Mouse (Mus musculus) layer of hippocampus, postnatal 25 days (tissue): ENCODE data around the gene Krtap1-3. TPM values are rescaled to one million over a fixed set of nuclear protein-coding genes. Genes with fewer than 3 reads are reported as not detected.

Experiments
- DNase-seq, 2 experiments: peaks; one replicate each; pipeline ENCODE4 v3.0.0; 2022; ENCODE audit warnings: mixed read lengths in 2 of 2, low spot score in 1 of 2; ENCODE audit errors: extremely low spot score in 1 of 2
- total RNA-seq, 2 experiments: library from RNA; stranded (reverse); gene quantifications; 2 replicates each; pipeline ENCODE4 v1.2.3; 2021

Gene Krtap1-3
- total RNA-seq, 2 experiments from 2014 or later = not detected

GRCm38 (mm10) chr11:99562580-99562979, 28.6 kb downstream of the Krtap1-3 start:
- no peak for DNase-seq

GRCm38 (mm10) chr11:99559366-99559765, 31.8 kb downstream of the Krtap1-3 start, which contains the start of gene Gm11939:
Gene Gm11939, minus strand, starts transcription at chr11:99559466.
- no peak for DNase-seq

GRCm38 (mm10) chr11:99557976-99558745, 33.0 kb downstream of the Krtap1-3 start:
- DNase-seq = no peak

- no peak for DNase-seq
Observed at GRCm38 (mm10) chr11:99556753-99557152, 34.4 kb downstream of the Krtap1-3 start, which contains the start of gene Krtap3-2. Gene Krtap3-2, minus strand, starts transcription at chr11:99556853.

GRCm38 (mm10) chr11:99556195-99556594, 34.9 kb downstream of the Krtap1-3 start:
- DNase-seq = no peak

GRCm38 (mm10) chr11:99550765-99551164, 40.4 kb downstream of the Krtap1-3 start, which contains the start of gene Krtap3-3:
Gene Krtap3-3, minus strand, starts transcription at chr11:99550865.
- DNase-seq = no peak

GRCm38 (mm10) chr11:99547892-99548291, 43.2 kb downstream of the Krtap1-3 start:
- DNase-seq = no peak

Other genes with a start within 250 kb of the Krtap1-3 start
- not detected for gene Krt27, start 240.2 kb downstream of the Krtap1-3 start, total RNA-seq
- under 1 TPM; 0.21 to 0.49 TPM for gene Krt28, start 216.4 kb downstream of the Krtap1-3 start, total RNA-seq
- 10 to 100 TPM; 12.6 to 15.7 TPM for gene Krt10, start 202.0 kb downstream of the Krtap1-3 start, total RNA-seq
- gene Krt12, start 169.1 kb downstream of the Krtap1-3 start, total RNA-seq = 1 to 10 TPM in 1 of 2 experiments, under 1 TPM in 1; 0.89 to 1.4 TPM
- gene Krt20, start 153.2 kb downstream of the Krtap1-3 start, total RNA-seq = not detected
- gene Krt23, start 98.2 kb downstream of the Krtap1-3 start, total RNA-seq = not detected
- not detected for gene Krt39, start 70.0 kb downstream of the Krtap1-3 start, total RNA-seq
- gene Krt40, start 48.2 kb downstream of the Krtap1-3 start, total RNA-seq = not detected
- gene Krtap3-3, start 40.5 kb downstream of the Krtap1-3 start, total RNA-seq = not detected
- gene Krtap3-2, start 34.5 kb downstream of the Krtap1-3 start, total RNA-seq = not detected
- gene Gm11939, start 31.9 kb downstream of the Krtap1-3 start, total RNA-seq = not detected
- not detected for gene Krtap3-1, start 24.7 kb downstream of the Krtap1-3 start, total RNA-seq
- gene Krtap1-5, start 10.3 kb downstream of the Krtap1-3 start, total RNA-seq = not detected
- not detected for gene Krtap1-4, start 7.7 kb downstream of the Krtap1-3 start, total RNA-seq
- not detected for gene Krtap9-3, start 6.8 kb upstream of the Krtap1-3 start, total RNA-seq
- not detected for gene Gm11938, start 12.0 kb upstream of the Krtap1-3 start, total RNA-seq
- not detected for gene Gm11937, start 18.9 kb upstream of the Krtap1-3 start, total RNA-seq
- not detected for gene Krtap2-4, start 23.5 kb upstream of the Krtap1-3 start, total RNA-seq
- gene Gm11562, start 29.1 kb upstream of the Krtap1-3 start, total RNA-seq = not detected
- gene Krtap4-1, start 36.9 kb upstream of the Krtap1-3 start, total RNA-seq = not detected
- gene Krtap4-2, start 43.7 kb upstream of the Krtap1-3 start, total RNA-seq = not detected
- not detected for gene Krtap4-7, start 52.8 kb upstream of the Krtap1-3 start, total RNA-seq
- gene Gm11555, start 58.9 kb upstream of the Krtap1-3 start, total RNA-seq = not detected
- not detected for gene Gm11563, start 67.6 kb upstream of the Krtap1-3 start, total RNA-seq
- not detected for gene Krtap4-6, start 74.6 kb upstream of the Krtap1-3 start, total RNA-seq
- gene Gm14190, start 99.4 kb upstream of the Krtap1-3 start, total RNA-seq = not detected
- not detected for gene Gm14180, start 143.0 kb upstream of the Krtap1-3 start, total RNA-seq
- gene Gm11595, start 181.6 kb upstream of the Krtap1-3 start, total RNA-seq = not detected
- gene Krtap4-8, start 189.4 kb upstream of the Krtap1-3 start, total RNA-seq = not detected
- not detected for gene Krtap4-9, start 193.9 kb upstream of the Krtap1-3 start, total RNA-seq
- not detected for gene Gm11596, start 202.1 kb upstream of the Krtap1-3 start, total RNA-seq
- not detected for gene Gm11569, start 207.6 kb upstream of the Krtap1-3 start, total RNA-seq
- gene Gm11554, start 213.1 kb upstream of the Krtap1-3 start, total RNA-seq = not detected
- gene Krtap4-13, start 218.6 kb upstream of the Krtap1-3 start, total RNA-seq = not detected
- not detected for gene Gm11564, start 224.3 kb upstream of the Krtap1-3 start, total RNA-seq
- gene 2300003K06Rik, start 246.7 kb upstream of the Krtap1-3 start, total RNA-seq = not detected